In genomic region chr15:78554545-78555313, GRCm38 (mm10) we compare ENCODE assay signal across 9 mouse cellular contexts. TPM values are rescaled to one million over a fixed set of nuclear protein-coding genes. Genes with fewer than 3 reads are reported as not detected.
DNase-seq lines count a peak whose midpoint lies in the region; ATAC-seq and TF ChIP-seq lines count a peak whose summit lies in the region.
"Had no signal": no experiment of that assay in that cellular context is flagged by ENCODE, and none has a peak within 500 bp of the region (broad histone marks: within the 10 kb centered on the region; RNA-seq: fewer than 3 reads in every experiment).

No protein-coding gene starts in this region.

- H3K9me3 ChIP-seq in embryonic facial prominence, embryonic 14.5 days (ENCODE audit: control insufficient read depth, low read length): peaks cover 25% of the 10 kb centered on the region
- H3K9me3 ChIP-seq in liver, postnatal 0 days (ENCODE audit: low read length): peaks cover 8% of the 10 kb centered on the region; the same call in 1 of the 2 replicates

- DNase-seq in layer of hippocampus, adult 11-12 months (ENCODE audit: low spot score): peak; percentile 39
- DNase-seq in layer of hippocampus, postnatal 36 days: no peak
- DNase-seq in MEL-GATA-1-ER (ENCODE audit: extremely low read depth, low read depth): peak; percentile 58
- no peak for DNase-seq in embryonic facial prominence, embryonic 14.5 days (ENCODE audit: low spot score)
- no peak for DNase-seq in liver, postnatal 0 days
- no peak for DNase-seq in adrenal gland, postnatal 10 days
- no peak for DNase-seq in urinary bladder, postnatal 25 days (ENCODE audit: low spot score)

- peak overlapping the region; percentile 43 for H3K4me2 ChIP-seq in embryonic facial prominence, embryonic 14.5 days (ENCODE audit: low read depth, low read length)
- peak overlapping the region; percentile 11; the same call in 1 of the 2 replicates for H3K4me2 ChIP-seq in liver, postnatal 0 days (ENCODE audit: low read depth, low read length)

- TF ChIP-seq EP300 in liver, postnatal 0 days (IDR thresholded peaks at IDR 0.05; ENCODE audit: low read depth): no peak

- TF ChIP-seq CTCF in liver, postnatal 0 days (IDR thresholded peaks at IDR 0.05; ENCODE audit: low read depth): no peak

- no peak overlapping the region for H3K9ac ChIP-seq in embryonic facial prominence, embryonic 14.5 days (ENCODE audit: low read depth, low read length)
- H3K9ac ChIP-seq in liver, postnatal 0 days (replicated peaks): no peak overlapping the region

- peak overlapping the region; percentile 25 for H3K4me3 ChIP-seq in embryonic facial prominence, embryonic 14.5 days (ENCODE audit: low read depth, low read length)
- H3K4me3 ChIP-seq in liver, postnatal 0 days (ENCODE audit: low read depth, low read length): no peak overlapping the region

- H3K27ac ChIP-seq in embryonic facial prominence, embryonic 14.5 days (replicated peaks; ENCODE audit: low read depth, low read length): no peak overlapping the region
- H3K27ac ChIP-seq in liver, postnatal 0 days (ENCODE audit: low read depth): no peak overlapping the region

- H3K36me3 ChIP-seq in embryonic facial prominence, embryonic 14.5 days (ENCODE audit: control insufficient read depth, insufficient read depth, low read length): no peaks in the 10 kb centered on the region
- H3K36me3 ChIP-seq in liver, postnatal 0 days (replicated peaks; ENCODE audit: insufficient read depth, low read length): no peaks in the 10 kb centered on the region

- H3K27me3 ChIP-seq in embryonic facial prominence, embryonic 14.5 days (replicated peaks; ENCODE audit: control insufficient read depth, insufficient read depth, low read length): no peaks in the 10 kb centered on the region
- H3K27me3 ChIP-seq in liver, postnatal 0 days (ENCODE audit: insufficient read depth, low read length): no peaks in the 10 kb centered on the region

- H3K4me1 ChIP-seq in embryonic facial prominence, embryonic 14.5 days (ENCODE audit: control insufficient read depth, insufficient read depth, low read length): no peaks in the 10 kb centered on the region
- H3K4me1 ChIP-seq in liver, postnatal 0 days (ENCODE audit: insufficient read depth): no peaks in the 10 kb centered on the region; the same call in 1 of the 2 replicates

- WGBS in embryonic facial prominence, embryonic 14.5 days: 59% methylated on average over 25 of the region's 25 CpGs
- 75% methylated on average over 25 of the region's 25 CpGs for WGBS in liver, postnatal 0 days (ENCODE audit: insufficient replicate concordance)

- ATAC-seq in embryonic facial prominence, embryonic 14.5 days (ENCODE audit: low read depth): no peak
- no peak for ATAC-seq in liver, postnatal 0 days

RNA-seq across cellular contexts. Expression of gene Sstr3, which starts 10.2 kb away (rescaled TPM):
- total RNA-seq in layer of hippocampus, postnatal 36 days (2021): 10 to 100 TPM; 21.6 to 25.1 TPM
- polyA plus RNA-seq in embryonic facial prominence, embryonic 14.5 days (2014; fragmentation: Nextera tagmentation; extraction: Ambion mirVana): 0.14 TPM in 1 of 2 replicates, not detected in the other
- not detected in 2 replicates for polyA plus RNA-seq in liver, postnatal 0 days (2015; fragmentation: Nextera tagmentation; extraction: Ambion mirVana)
- under 1 TPM; 0.39 to 0.42 TPM for total RNA-seq in adrenal gland, postnatal 10 days (2021)
- total RNA-seq: gastrocnemius, adult 18-20 months; megakaryocyte-erythroid progenitor cell, adult 5-6 weeks had no signal

RNA-seq across cellular contexts. Expression of gene Rac2, which starts 17.9 kb away (rescaled TPM):
- total RNA-seq in layer of hippocampus, postnatal 36 days (2021): 1 to 10 TPM; 2.0 to 2.7 TPM
- polyA plus RNA-seq in embryonic facial prominence, embryonic 14.5 days (2014; fragmentation: Nextera tagmentation; extraction: Ambion mirVana): 27.9 and 29.2 TPM in 2 replicates
- polyA plus RNA-seq in liver, postnatal 0 days (2015; fragmentation: Nextera tagmentation; extraction: Ambion mirVana): 120 and 127 TPM in 2 replicates
- total RNA-seq in adrenal gland, postnatal 10 days (2021): 10 to 100 TPM; 21.3 to 27.1 TPM

RNA-seq across cellular contexts. Expression of gene C1qtnf6, which starts 23.5 kb away (rescaled TPM):
- 1 to 10 TPM; 3.5 to 4.4 TPM for total RNA-seq in layer of hippocampus, postnatal 36 days (2021)
- polyA plus RNA-seq in embryonic facial prominence, embryonic 14.5 days (2014; fragmentation: Nextera tagmentation; extraction: Ambion mirVana): 64.1 and 67.5 TPM in 2 replicates
- 4.3 and 4.4 TPM in 2 replicates for polyA plus RNA-seq in liver, postnatal 0 days (2015; fragmentation: Nextera tagmentation; extraction: Ambion mirVana)
- 10 to 100 TPM; 58.9 to 63.4 TPM for total RNA-seq in adrenal gland, postnatal 10 days (2021)

RNA-seq across cellular contexts. Expression of gene Cyth4, which starts 42.1 kb away (rescaled TPM):
- 10 to 100 TPM; 22.2 to 23.7 TPM for total RNA-seq in layer of hippocampus, postnatal 36 days (2021)
- 6.9 and 7.2 TPM in 2 replicates for polyA plus RNA-seq in embryonic facial prominence, embryonic 14.5 days (2014; fragmentation: Nextera tagmentation; extraction: Ambion mirVana)
- 11.5 and 13.3 TPM in 2 replicates for polyA plus RNA-seq in liver, postnatal 0 days (2015; fragmentation: Nextera tagmentation; extraction: Ambion mirVana)
- 1 to 10 TPM; 7.0 to 9.9 TPM for total RNA-seq in adrenal gland, postnatal 10 days (2021)

RNA-seq across cellular contexts. Expression of gene Il2rb, which starts 59.7 kb away (rescaled TPM):
- under 1 TPM; 0.17 to 0.18 TPM for total RNA-seq in layer of hippocampus, postnatal 36 days (2021)
- polyA plus RNA-seq in embryonic facial prominence, embryonic 14.5 days (2014; fragmentation: Nextera tagmentation; extraction: Ambion mirVana): 0.42 and 0.55 TPM in 2 replicates
- polyA plus RNA-seq in liver, postnatal 0 days (2015; fragmentation: Nextera tagmentation; extraction: Ambion mirVana): 2.0 and 2.1 TPM in 2 replicates
- total RNA-seq in adrenal gland, postnatal 10 days (2021): 1 to 10 TPM; 1.9 TPM
- total RNA-seq: gastrocnemius, adult 18-20 months had no signal

Comparison
In these comparisons a context has a peak if more than half of its experiments do, and no peak if none do; other contexts are left out.
1. DNase-seq: peak in layer of hippocampus, adult 11-12 months (single experiment) and MEL-GATA-1-ER (single experiment); none in layer of hippocampus, postnatal 36 days (0 of 2), embryonic facial prominence, embryonic 14.5 days (single experiment), liver, postnatal 0 days (single experiment), adrenal gland, postnatal 10 days (single experiment) and urinary bladder, postnatal 25 days (single experiment).
2. RNA of gene Sstr3, which starts 10.2 kb away (total RNA-seq): 21.6 to 25.1 TPM in layer of hippocampus, postnatal 36 days; 0.39 to 0.42 TPM in adrenal gland, postnatal 10 days; every median in the first group is over 10 times any median in the second.
3. RNA of gene Rac2, which starts 17.9 kb away (total RNA-seq): 21.3 to 27.1 TPM in adrenal gland, postnatal 10 days; 2.0 to 2.7 TPM in layer of hippocampus, postnatal 36 days; every median in the first group is over 4 times any median in the second.
4. RNA of gene C1qtnf6, which starts 23.5 kb away (total RNA-seq): 58.9 to 63.4 TPM in adrenal gland, postnatal 10 days; 3.5 to 4.4 TPM in layer of hippocampus, postnatal 36 days; every median in the first group is over 10 times any median in the second.